Mouse (Mus musculus) A20 (cell line): ENCODE measurements around the gene Ehbp1l1.

ENCODE experiments used
- DNase-seq: peaks from one replicate; pipeline ENCODE4 v3.0.0-alpha.2; 2011; ENCODE audit warnings: low read depth, low spot score

The Ehbp1l1 gene

GRCm38 (mm10) chr19:5668372-5668771 is 57.7 kb downstream of the Ehbp1l1 start:
- no peak for DNase-seq

- DNase-seq = no peak
These were observed 59.7 kb downstream of the Ehbp1l1 start for GRCm38 (mm10) chr19:5666386-5666785.

- DNase-seq = no peak
These were observed 60.7 kb downstream of the Ehbp1l1 start for GRCm38 (mm10) chr19:5665465-5665864.

- DNase-seq = no peak
These were observed 61.4 kb downstream of the Ehbp1l1 start for GRCm38 (mm10) chr19:5664669-5665257.

GRCm38 (mm10) chr19:5662981-5663913 is 62.9 kb downstream of the Ehbp1l1 start, which contains the start of gene Sipa1:
Gene Sipa1 (minus strand): TSS chr19:5663707.
- peak; percentile 93 for DNase-seq

- DNase-seq = peak; percentile 48
These were observed 63.8 kb downstream of the Ehbp1l1 start for GRCm38 (mm10) chr19:5662310-5662709.

GRCm38 (mm10) chr19:5660942-5661751 is 65.0 kb downstream of the Ehbp1l1 start:
- DNase-seq = peak; percentile 61
